Mouse (Mus musculus): Measurements from ENCODE around the gene Dimt1. TPM values are rescaled to one million over a fixed set of nuclear protein-coding genes. Genes with fewer than 3 reads are reported as not detected.

Gene Dimt1
- total and polyA plus RNA-seq, 3 experiments = 35.2 to 49.1 TPM; not detected in 1

GRCm38 (mm10) chr13:106929201-106929600 lies 17.7 kb upstream of the Dimt1 start:
- H3K79me2 ChIP-seq (ENCODE audit: control insufficient read depth, insufficient read depth, low read length, poor library complexity) = peaks cover 44% of the 10 kb centered on the region
- no peak overlapping the region for H3K4me3 ChIP-seq (ENCODE audit: control insufficient read depth in 1 of 2, insufficient read depth in 1 of 2, low read depth in 2 of 2, low read length in 2 of 2)
- no peaks in the 10 kb centered on the region for H3K9me3 ChIP-seq (replicated peaks; ENCODE audit: insufficient read depth, low read length)
- H3K9ac ChIP-seq (ENCODE audit: control insufficient read depth, low read depth, low read length, poor library complexity, severe bottlenecking) = no peak overlapping the region
- H3K4me1 ChIP-seq (ENCODE audit: control insufficient read depth in 1 of 2, insufficient read depth in 2 of 2, low read length in 2 of 2) = no peaks in the 10 kb centered on the region
- no peak for TF ChIP-seq CHD2 (IDR thresholded peaks at IDR 0.05; ENCODE audit: low read length)
- no peak for TF ChIP-seq MAZ (IDR thresholded peaks at IDR 0.05; ENCODE audit: low read depth, low read length)
- no peak for TF ChIP-seq ZC3H11A (IDR thresholded peaks at IDR 0.05; ENCODE audit: low read depth, low read length)
- no peak for TF ChIP-seq MEF2A (IDR thresholded peaks at IDR 0.05; ENCODE audit: extremely low read depth, insufficient replicate concordance, low read depth, low read length, poor library complexity, severe bottlenecking)
- TF ChIP-seq MAX (IDR thresholded peaks at IDR 0.05; ENCODE audit: low read length) = no peak
- no peaks in the 10 kb centered on the region for H3K27me3 ChIP-seq (ENCODE audit: control insufficient read depth in 1 of 2, insufficient read depth in 2 of 2, low read length in 2 of 2)
- no peak for DNase-seq (ENCODE audit: low read depth, low spot score)
- peaks cover 3 to 4% of the 10 kb centered on the region in 2 experiments; a peak in 1 of 4 replicates for H3K36me3 ChIP-seq (ENCODE audit: control insufficient read depth in 1 of 2, insufficient read depth in 2 of 2, low read length in 2 of 2)
- H3K27ac ChIP-seq (ENCODE audit: control insufficient read depth, low read depth, low read length) = no peak overlapping the region

DNA sequence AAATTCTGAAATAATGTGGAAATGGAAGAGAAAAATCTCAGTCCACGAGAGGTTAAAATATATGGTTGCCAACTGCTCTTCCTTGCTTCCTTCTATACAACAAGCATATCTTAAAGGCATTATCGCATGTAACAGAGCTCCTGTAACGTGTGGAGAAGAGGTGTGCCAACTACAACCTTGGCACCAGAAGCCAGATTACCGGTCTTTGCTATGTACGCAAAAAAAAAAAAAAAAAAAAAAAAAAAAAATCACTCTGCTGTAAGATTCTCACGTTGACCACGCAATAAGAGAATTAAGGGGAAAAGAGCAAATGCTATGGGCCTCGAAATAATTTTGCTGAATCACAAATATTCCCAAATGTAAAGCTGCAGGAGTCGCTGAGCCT lies 11.1 kb upstream of the Dimt1 start:
- Histone ChIP-seq H3K9ac (ENCODE audit: control insufficient read depth, low read depth, low read length, poor library complexity, severe bottlenecking) (peak overlapping the region; percentile 83), H3K79me2 (ENCODE audit: control insufficient read depth, insufficient read depth, low read length, poor library complexity) (peaks cover 38% of the 10 kb centered on the region), H3K36me3 (ENCODE audit: control insufficient read depth in 1 of 2, insufficient read depth in 2 of 2, low read length in 2 of 2) (peaks cover 0 to 6% of the 10 kb centered on the region in 2 experiments; a peak in 2 of 4 replicates), H3K27ac (ENCODE audit: control insufficient read depth, low read depth, low read length) (peak overlapping the region; percentile 12; the same call in 1 of the 2 replicates), H3K4me1 (ENCODE audit: control insufficient read depth in 1 of 2, insufficient read depth in 2 of 2, low read length in 2 of 2) (no peaks in the 10 kb centered on the region; a peak in 1 of 4 replicates), H3K9me3 (replicated peaks; ENCODE audit: insufficient read depth, low read length) (no peaks in the 10 kb centered on the region), H3K4me3 (ENCODE audit: control insufficient read depth in 1 of 2, insufficient read depth in 1 of 2, low read depth in 2 of 2, low read length in 2 of 2) (peak overlapping the region; percentile 79 to 81), H3K27me3 (ENCODE audit: control insufficient read depth in 1 of 2, insufficient read depth in 2 of 2, low read length in 2 of 2) (no peaks in the 10 kb centered on the region)
- TF ChIP-seq TAL1 (IDR thresholded peaks at IDR 0.05; ENCODE audit: low read length) (0 out of 2 replicates have a peak, but pooled peaks have one; percentile 8), GATA1 (IDR thresholded peaks at IDR 0.05; ENCODE audit: low read depth, low read length) (0 out of 2 replicates have a peak, but pooled peaks have one; percentile 16), USF1 (IDR thresholded peaks at IDR 0.05; ENCODE audit: low read depth, low read length) (no peak), MXI1 (IDR thresholded peaks at IDR 0.05; ENCODE audit: low read depth, low read length) (peak; percentile 33; the same call in 1 of the 2 replicates), ZKSCAN1 (IDR thresholded peaks at IDR 0.05; ENCODE audit: low read depth, low read length) (no peak), ZNF384 (IDR thresholded peaks at IDR 0.05; ENCODE audit: low read depth, low read length) (peak; percentile 83), EP300 (IDR thresholded peaks at IDR 0.05; ENCODE audit: low read depth in 1 of 2, low read length in 2 of 2) (peak in 1 of 2 experiments; percentile 42; a peak in 2 of 4 replicates), JUND (IDR thresholded peaks at IDR 0.05; ENCODE audit: low read depth, low read length) (no peak), TCF12 (IDR thresholded peaks at IDR 0.05; ENCODE audit: low read depth, low read length) (peak; percentile 15; the same call in 1 of the 2 replicates), RCOR1 (IDR thresholded peaks at IDR 0.05; ENCODE audit: low read depth, low read length) (peak; percentile 71)
- peak; percentile 50 for DNase-seq (ENCODE audit: low read depth, low spot score)
